Mouse (Mus musculus): ENCODE data around the gene Parp3. TPM values are rescaled to one million over a fixed set of nuclear protein-coding genes. Genes with fewer than 3 reads are reported as not detected.
"Not testable (repeated sequence)": the region's sequence is repeated elsewhere in the genome, so short reads cannot be mapped to it uniquely, and the experiment has no call there.

Parp3 gene
- polyA plus RNA-seq, 1 experiment from 2014 or later, result 4.0 TPM

DNA sequence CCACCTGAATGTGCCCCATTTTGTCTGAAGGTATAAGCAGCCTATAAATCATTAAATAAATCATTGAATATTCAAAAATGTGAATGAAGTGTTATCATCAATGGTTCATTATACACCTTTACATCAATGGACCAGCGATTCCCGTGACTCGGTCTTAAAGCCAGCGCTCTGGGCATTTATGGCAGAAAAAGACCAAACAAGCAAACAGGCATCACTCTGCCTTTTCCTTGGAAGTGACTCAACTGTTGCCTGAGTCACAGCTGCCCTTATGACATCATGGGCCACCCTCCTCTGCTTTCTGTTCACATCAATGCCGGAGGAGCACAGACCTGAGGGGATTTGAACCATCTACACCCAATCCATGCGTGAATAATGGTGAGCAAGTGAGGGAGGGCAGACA is 22.9 kb upstream of the Parp3 start, which contains the start of gene Iqcf1:
TSS of gene Iqcf1 (plus strand) at position 301 of the 400 bp plus-strand sequence.
- Histone ChIP-seq H3K4me3 (ENCODE audit: low read length) (no peak within 1 kb of the TSS), H3K27me3 (ENCODE audit: control insufficient read depth, insufficient read depth, low read length) (no peaks in the 10 kb centered on the region), H3K4me1 (ENCODE audit: control insufficient read depth, insufficient read depth, low read length) (no peaks in the 10 kb centered on the region), H3K4me2 (ENCODE audit: low read depth, low read length) (no peak within 1 kb of the TSS), H3K36me3 (ENCODE audit: control insufficient read depth, insufficient read depth) (no peaks in the 10 kb centered on the region), H3K27ac (ENCODE audit: low read length) (no peak within 1 kb of the TSS), H3K9ac (ENCODE audit: low read length) (no peak within 1 kb of the TSS), H3K9me3 (replicated peaks; ENCODE audit: control insufficient read depth, low read length) (no peaks in the 10 kb centered on the region)
- 89% methylated on average over 6 of the region's 6 CpGs for WGBS
- ATAC-seq (replicated peaks; ENCODE audit: extremely low read depth, insufficient read depth, low FRiP score), result no peak

DNA sequence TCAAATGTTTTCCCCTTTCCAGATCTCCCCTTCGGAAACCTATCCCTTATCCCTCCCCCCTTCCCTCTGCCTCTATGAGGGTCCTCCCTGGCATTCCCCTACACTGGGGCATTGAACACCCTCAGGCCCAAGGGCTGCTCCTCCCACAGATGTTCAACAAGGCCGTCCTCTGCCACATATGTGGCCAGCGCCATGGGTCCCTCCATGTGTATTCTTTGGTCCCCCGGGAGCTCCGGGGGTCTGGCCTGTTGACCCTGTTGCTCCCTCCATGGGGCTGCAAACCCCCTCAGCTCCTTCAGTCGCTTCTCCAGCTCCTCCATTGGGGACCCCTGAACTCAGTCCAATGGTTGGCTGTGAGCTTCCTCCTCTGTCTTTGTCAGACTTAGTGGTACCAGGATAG is 10.9 kb upstream of the Parp3 start:
- not testable (repeated sequence) for ATAC-seq (replicated peaks; ENCODE audit: extremely low read depth, insufficient read depth, low FRiP score); H3K4me3 ChIP-seq (ENCODE audit: low read length); H3K9me3 ChIP-seq (replicated peaks; ENCODE audit: control insufficient read depth, low read length); H3K4me2 ChIP-seq (ENCODE audit: low read depth, low read length); H3K4me1 ChIP-seq (ENCODE audit: control insufficient read depth, insufficient read depth, low read length); H3K9ac ChIP-seq (ENCODE audit: low read length); H3K27ac ChIP-seq (ENCODE audit: low read length); H3K27me3 ChIP-seq (ENCODE audit: control insufficient read depth, insufficient read depth, low read length)
- 82% methylated on average over 6 of the region's 6 CpGs for WGBS
- peaks cover 22% of the 10 kb centered on the region for H3K36me3 ChIP-seq (ENCODE audit: control insufficient read depth, insufficient read depth)

DNA sequence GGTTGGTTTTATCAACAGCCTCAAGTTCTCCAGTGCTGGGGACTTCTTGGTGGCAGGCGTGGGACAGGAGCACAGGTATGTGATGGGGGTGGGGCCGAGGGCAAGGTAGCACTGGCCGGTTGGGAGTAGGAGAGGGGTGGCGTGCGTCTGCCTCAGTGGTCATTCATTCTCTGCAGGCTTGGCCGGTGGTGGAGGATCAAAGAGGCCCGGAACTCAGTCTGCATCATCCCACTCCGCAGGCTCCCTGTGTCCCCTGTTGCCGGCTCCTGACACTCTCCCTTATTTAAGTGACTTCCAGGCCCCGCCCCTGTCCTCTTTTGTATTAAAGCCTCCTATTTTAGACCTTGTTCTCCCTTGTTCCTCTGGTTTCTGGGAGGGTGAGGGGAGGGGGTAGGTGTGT is 8.3 kb upstream of the Parp3 start:
- H3K4me3 ChIP-seq (ENCODE audit: low read length), result no peak overlapping the region
- WGBS, result 90% methylated on average over 10 of the region's 10 CpGs
- peaks cover 35% of the 10 kb centered on the region for H3K36me3 ChIP-seq (ENCODE audit: control insufficient read depth, insufficient read depth)
- no peak overlapping the region for H3K4me2 ChIP-seq (ENCODE audit: low read depth, low read length)
- H3K27me3 ChIP-seq (ENCODE audit: control insufficient read depth, insufficient read depth, low read length), result no peaks in the 10 kb centered on the region
- H3K9ac ChIP-seq (ENCODE audit: low read length), result no peak overlapping the region
- H3K9me3 ChIP-seq (replicated peaks; ENCODE audit: control insufficient read depth, low read length), result no peaks in the 10 kb centered on the region
- ATAC-seq (replicated peaks; ENCODE audit: extremely low read depth, insufficient read depth, low FRiP score), result no peak
- H3K27ac ChIP-seq (ENCODE audit: low read length), result no peak overlapping the region
- H3K4me1 ChIP-seq (ENCODE audit: control insufficient read depth, insufficient read depth, low read length), result no peaks in the 10 kb centered on the region; the same call in 1 of the 2 replicates

DNA sequence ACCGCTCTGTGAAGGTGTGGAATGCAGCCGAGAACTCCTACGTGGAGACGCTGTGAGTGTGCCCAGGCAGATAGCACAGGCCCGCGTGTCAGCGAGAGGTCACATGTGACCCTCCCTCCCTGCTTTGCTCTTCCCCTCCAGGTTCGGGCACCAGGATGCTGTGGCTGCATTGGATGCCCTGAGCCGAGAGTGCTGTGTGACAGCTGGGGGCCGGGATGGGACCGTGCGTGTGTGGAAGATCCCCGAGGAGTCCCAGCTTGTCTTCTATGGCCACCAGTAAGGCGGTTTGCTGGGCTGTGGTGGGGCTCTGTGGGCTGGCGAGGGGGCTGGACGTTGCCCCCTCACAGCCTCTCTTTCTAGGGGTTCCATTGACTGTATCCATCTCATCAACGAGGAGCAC is 6.9 kb upstream of the Parp3 start:
- Histone ChIP-seq H3K9ac (ENCODE audit: low read length) (no peak overlapping the region), H3K4me2 (ENCODE audit: low read depth, low read length) (no peak overlapping the region), H3K27ac (ENCODE audit: low read length) (no peak overlapping the region), H3K9me3 (replicated peaks; ENCODE audit: control insufficient read depth, low read length) (no peaks in the 10 kb centered on the region), H3K36me3 (ENCODE audit: control insufficient read depth, insufficient read depth) (peaks cover 35% of the 10 kb centered on the region), H3K27me3 (ENCODE audit: control insufficient read depth, insufficient read depth, low read length) (no peaks in the 10 kb centered on the region), H3K4me1 (ENCODE audit: control insufficient read depth, insufficient read depth, low read length) (no peaks in the 10 kb centered on the region; the same call in 1 of the 2 replicates), H3K4me3 (ENCODE audit: low read length) (no peak overlapping the region)
- ATAC-seq (replicated peaks; ENCODE audit: extremely low read depth, insufficient read depth, low FRiP score), result no peak
- 89% methylated on average over 17 of the region's 17 CpGs for WGBS

DNA sequence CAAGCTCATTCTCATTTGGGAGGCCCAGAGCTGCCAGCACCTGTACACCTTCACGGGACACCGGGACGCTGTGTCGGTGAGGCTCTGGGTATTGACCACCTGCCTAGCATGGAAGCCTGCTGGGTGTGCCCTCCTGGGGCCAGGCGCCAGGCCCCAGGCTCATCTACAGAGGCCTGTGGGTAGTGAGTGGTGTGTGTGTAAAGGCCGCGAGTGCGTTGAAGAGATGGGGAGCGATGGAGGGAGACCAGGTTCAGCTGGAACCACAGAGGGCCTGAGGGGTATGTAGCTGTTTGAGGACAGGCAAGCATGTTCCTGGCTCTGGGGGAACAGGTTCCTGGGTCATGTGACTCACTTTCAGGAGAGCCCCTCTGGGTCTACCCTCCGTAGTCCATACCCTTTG is 6.4 kb upstream of the Parp3 start:
- Histone ChIP-seq H3K9ac (ENCODE audit: low read length) (no peak overlapping the region), H3K27ac (ENCODE audit: low read length) (no peak overlapping the region), H3K27me3 (ENCODE audit: control insufficient read depth, insufficient read depth, low read length) (no peaks in the 10 kb centered on the region), H3K9me3 (replicated peaks; ENCODE audit: control insufficient read depth, low read length) (no peaks in the 10 kb centered on the region), H3K4me1 (ENCODE audit: control insufficient read depth, insufficient read depth, low read length) (peaks cover 2% of the 10 kb centered on the region), H3K36me3 (ENCODE audit: control insufficient read depth, insufficient read depth) (peaks cover 35% of the 10 kb centered on the region), H3K4me2 (ENCODE audit: low read depth, low read length) (no peak overlapping the region), H3K4me3 (ENCODE audit: low read length) (no peak overlapping the region)
- WGBS, result 91% methylated on average over 10 of the region's 10 CpGs
- no peak for ATAC-seq (replicated peaks; ENCODE audit: extremely low read depth, insufficient read depth, low FRiP score)

DNA sequence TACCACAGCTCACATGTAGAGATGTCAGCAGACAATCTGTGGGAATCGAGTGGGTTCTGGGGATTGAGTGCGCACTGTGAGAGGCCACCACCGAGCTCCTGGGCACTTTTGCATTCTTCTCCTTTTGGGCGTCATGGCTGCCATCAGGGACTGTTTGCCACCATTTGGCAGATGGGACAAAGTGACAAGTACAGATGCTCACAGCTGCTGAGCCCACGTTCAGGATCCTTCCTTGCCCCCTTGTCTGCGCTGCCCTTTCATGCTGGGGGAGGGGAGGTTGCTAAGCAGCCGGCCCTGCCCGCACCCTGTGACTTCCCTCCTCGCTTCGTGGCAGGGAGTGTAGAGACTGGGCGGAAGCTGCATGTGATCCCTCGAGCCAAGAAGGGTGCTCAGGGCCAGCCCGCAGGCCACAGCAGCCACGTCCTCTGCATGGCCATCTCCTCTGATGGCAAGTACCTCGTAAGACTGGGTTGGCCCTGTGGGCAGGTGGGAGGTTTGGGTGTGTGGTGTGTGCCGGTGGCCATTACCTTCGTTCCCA is 5.9 kb upstream of the Parp3 start:
- Histone ChIP-seq H3K4me1 (ENCODE audit: control insufficient read depth, insufficient read depth, low read length) (peaks cover 7% of the 10 kb centered on the region), H3K9ac (ENCODE audit: low read length) (no peak overlapping the region), H3K4me3 (ENCODE audit: low read length) (no peak overlapping the region), H3K4me2 (ENCODE audit: low read depth, low read length) (no peak overlapping the region), H3K9me3 (replicated peaks; ENCODE audit: control insufficient read depth, low read length) (no peaks in the 10 kb centered on the region), H3K27me3 (ENCODE audit: control insufficient read depth, insufficient read depth, low read length) (no peaks in the 10 kb centered on the region), H3K36me3 (ENCODE audit: control insufficient read depth, insufficient read depth) (peaks cover 35% of the 10 kb centered on the region), H3K27ac (ENCODE audit: low read length) (no peak overlapping the region)
- 84% methylated on average over 17 of the region's 17 CpGs for WGBS
- ATAC-seq (replicated peaks; ENCODE audit: extremely low read depth, insufficient read depth, low FRiP score), result no peak

DNA sequence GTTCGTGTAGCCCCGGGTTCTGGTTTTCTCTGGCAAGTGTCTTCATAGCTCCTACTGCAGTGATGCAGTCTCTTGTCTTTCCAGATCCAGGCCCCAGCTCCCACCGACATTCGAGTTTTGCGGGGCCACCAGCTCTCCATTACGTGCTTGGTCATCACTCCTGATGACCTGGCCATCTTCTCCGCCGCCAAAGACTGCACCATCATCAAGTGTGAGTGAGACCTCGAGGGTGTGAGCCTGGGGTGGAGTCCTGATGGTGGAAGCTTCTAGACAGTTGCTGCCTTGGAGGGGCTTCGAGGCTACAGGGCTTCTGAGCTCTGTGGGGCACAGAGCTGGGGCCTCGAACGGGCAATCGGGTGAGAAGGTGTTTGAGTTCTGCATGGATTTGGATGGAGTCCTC is 4.9 kb upstream of the Parp3 start:
- WGBS, result 89% methylated on average over 13 of the region's 13 CpGs
- Histone ChIP-seq H3K4me2 (ENCODE audit: low read depth, low read length) (no peak overlapping the region), H3K9me3 (replicated peaks; ENCODE audit: control insufficient read depth, low read length) (no peaks in the 10 kb centered on the region), H3K27ac (ENCODE audit: low read length) (no peak overlapping the region), H3K36me3 (ENCODE audit: control insufficient read depth, insufficient read depth) (peaks cover 35% of the 10 kb centered on the region), H3K27me3 (ENCODE audit: control insufficient read depth, insufficient read depth, low read length) (no peaks in the 10 kb centered on the region), H3K9ac (ENCODE audit: low read length) (no peak overlapping the region), H3K4me3 (ENCODE audit: low read length) (no peak overlapping the region), H3K4me1 (ENCODE audit: control insufficient read depth, insufficient read depth, low read length) (peaks cover 9% of the 10 kb centered on the region)
- ATAC-seq (replicated peaks; ENCODE audit: extremely low read depth, insufficient read depth, low FRiP score), result no peak

DNA sequence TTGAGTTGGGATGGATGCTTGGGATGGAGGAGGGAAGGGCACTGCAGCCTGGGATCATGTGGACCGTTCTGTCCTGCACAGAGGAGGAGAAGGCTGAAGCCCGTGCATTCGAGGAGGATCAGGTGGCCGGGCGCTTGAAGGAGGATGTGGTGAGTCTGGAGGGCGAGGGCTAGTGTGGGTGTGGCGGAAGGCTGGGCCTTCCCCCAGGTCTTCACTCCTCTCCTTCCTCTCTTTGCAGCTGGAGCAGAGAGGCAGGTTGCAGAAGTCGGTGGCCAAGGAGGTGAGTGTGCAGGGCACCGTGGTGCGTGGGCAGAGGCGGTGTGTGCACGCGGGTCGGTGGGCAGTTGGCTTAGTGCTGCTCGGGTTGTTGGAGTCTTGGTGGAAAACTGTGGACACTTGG is 4.3 kb upstream of the Parp3 start:
- Histone ChIP-seq H3K4me1 (ENCODE audit: control insufficient read depth, insufficient read depth, low read length) (peaks cover 15% of the 10 kb centered on the region), H3K4me3 (ENCODE audit: low read length) (no peak overlapping the region), H3K9me3 (replicated peaks; ENCODE audit: control insufficient read depth, low read length) (no peaks in the 10 kb centered on the region), H3K27me3 (ENCODE audit: control insufficient read depth, insufficient read depth, low read length) (no peaks in the 10 kb centered on the region), H3K36me3 (ENCODE audit: control insufficient read depth, insufficient read depth) (peaks cover 35% of the 10 kb centered on the region), H3K27ac (ENCODE audit: low read length) (no peak overlapping the region), H3K4me2 (ENCODE audit: low read depth, low read length) (no peak overlapping the region), H3K9ac (ENCODE audit: low read length) (no peak overlapping the region)
- WGBS, result 89% methylated on average over 15 of the region's 15 CpGs
- ATAC-seq (replicated peaks; ENCODE audit: extremely low read depth, insufficient read depth, low FRiP score), result no peak

DNA sequence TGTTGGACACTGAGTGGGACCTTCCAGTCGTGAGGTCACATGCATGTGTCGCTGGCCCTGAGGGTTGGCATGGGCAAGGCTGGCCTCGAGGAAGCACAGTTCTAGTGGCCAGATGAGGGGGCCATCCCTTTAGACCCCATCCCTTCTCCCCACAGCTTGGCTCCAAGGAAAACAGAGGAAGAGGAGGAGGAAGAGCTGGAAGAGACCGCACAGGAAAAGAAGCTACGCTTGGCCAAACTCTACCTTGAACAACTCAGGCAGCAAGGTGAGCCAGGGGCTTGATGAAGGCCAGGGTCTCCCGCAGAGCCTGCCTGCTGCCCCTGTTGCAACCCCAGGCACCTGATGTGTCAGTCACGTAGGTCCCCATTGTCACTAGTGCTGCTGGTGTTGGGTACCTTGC is 3.8 kb upstream of the Parp3 start:
- H3K36me3 ChIP-seq (ENCODE audit: control insufficient read depth, insufficient read depth), result peaks cover 35% of the 10 kb centered on the region
- H3K27me3 ChIP-seq (ENCODE audit: control insufficient read depth, insufficient read depth, low read length), result no peaks in the 10 kb centered on the region
- H3K4me3 ChIP-seq (ENCODE audit: low read length), result no peak overlapping the region
- ATAC-seq (replicated peaks; ENCODE audit: extremely low read depth, insufficient read depth, low FRiP score), result no peak
- no peak overlapping the region for H3K9ac ChIP-seq (ENCODE audit: low read length)
- WGBS, result 84% methylated on average over 7 of the region's 7 CpGs
- peaks cover 20% of the 10 kb centered on the region for H3K4me1 ChIP-seq (ENCODE audit: control insufficient read depth, insufficient read depth, low read length)
- H3K9me3 ChIP-seq (replicated peaks; ENCODE audit: control insufficient read depth, low read length), result no peaks in the 10 kb centered on the region
- H3K4me2 ChIP-seq (ENCODE audit: low read depth, low read length), result no peak overlapping the region
- no peak overlapping the region for H3K27ac ChIP-seq (ENCODE audit: low read length)

Measured in heart, embryonic 16.5 days (tissue).